Mouse (Mus musculus): ENCODE data around the gene Tgfb1. TPM values are rescaled to one million over a fixed set of nuclear protein-coding genes. Genes with fewer than 3 reads are reported as not detected.
"Not testable (repeated sequence)": the region's sequence is repeated elsewhere in the genome, so short reads cannot be mapped to it uniquely, and the experiment has no call there.

Tgfb1 gene
- polyA plus RNA-seq, 1 experiment from 2014 or later = 4.8 TPM

GRCm38 (mm10) chr7:25712801-25713200, 26.0 kb downstream of the Tgfb1 start:
- Histone ChIP-seq H3K9me3 (no peaks in the 10 kb centered on the region), H3K4me1 (peaks cover 48% of the 10 kb centered on the region), H3K36me3 (peaks cover 42% of the 10 kb centered on the region), H3K27me3 (ENCODE audit: insufficient read depth, poor library complexity, severe bottlenecking) (no peaks in the 10 kb centered on the region), H3K27ac (0 out of 2 replicates have a peak overlapping the region, but pooled peaks have one; percentile 87), H3K4me3 (no peak overlapping the region)
- WGBS = 83% methylated on average over 9 of the region's 9 CpGs
- DNase-seq (ENCODE audit: low spot score) = no peak

DNA sequence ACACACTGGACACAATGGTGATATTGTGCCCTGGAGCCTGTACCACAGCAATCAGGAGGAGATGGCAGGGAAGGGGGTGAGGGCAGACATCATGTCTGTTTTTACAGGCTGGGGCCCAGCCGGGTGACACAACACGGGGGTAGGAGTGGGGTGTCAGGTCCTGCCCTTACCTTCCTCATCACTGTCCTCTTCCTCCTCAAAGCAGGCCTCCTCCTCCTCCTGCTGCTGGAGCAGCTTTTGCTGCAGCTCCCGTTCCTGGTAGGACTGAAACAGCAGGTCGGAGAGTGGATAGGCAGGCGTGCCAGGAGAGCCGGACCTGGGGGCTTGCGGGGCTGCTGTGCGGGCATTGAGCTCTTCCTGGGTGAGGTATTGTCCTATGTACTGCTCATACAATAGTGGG, 27.8 kb downstream of the Tgfb1 start:
- DNase-seq (ENCODE audit: low spot score) = no peak
- H3K36me3 ChIP-seq = peaks cover 42% of the 10 kb centered on the region
- no peak overlapping the region for H3K4me3 ChIP-seq
- H3K4me1 ChIP-seq = peaks cover 49% of the 10 kb centered on the region
- no peaks in the 10 kb centered on the region for H3K27me3 ChIP-seq (ENCODE audit: insufficient read depth, poor library complexity, severe bottlenecking)
- 95% methylated on average over 8 of the region's 8 CpGs for WGBS
- H3K9me3 ChIP-seq = no peaks in the 10 kb centered on the region
- no peak overlapping the region for H3K27ac ChIP-seq

- H3K4me1 ChIP-seq = peaks cover 37% of the 10 kb centered on the region
- no peak overlapping the region for H3K27ac ChIP-seq
- H3K9me3 ChIP-seq = no peaks in the 10 kb centered on the region
- 95% methylated on average over 22 of the region's 22 CpGs for WGBS
- no peaks in the 10 kb centered on the region for H3K27me3 ChIP-seq (ENCODE audit: insufficient read depth, poor library complexity, severe bottlenecking)
- DNase-seq (ENCODE audit: low spot score) = no peak
- H3K4me3 ChIP-seq = no peak overlapping the region
- H3K36me3 ChIP-seq = peaks cover 51% of the 10 kb centered on the region
Observed at GRCm38 (mm10) chr7:25715731-25716271, 29.0 kb downstream of the Tgfb1 start.

DNA sequence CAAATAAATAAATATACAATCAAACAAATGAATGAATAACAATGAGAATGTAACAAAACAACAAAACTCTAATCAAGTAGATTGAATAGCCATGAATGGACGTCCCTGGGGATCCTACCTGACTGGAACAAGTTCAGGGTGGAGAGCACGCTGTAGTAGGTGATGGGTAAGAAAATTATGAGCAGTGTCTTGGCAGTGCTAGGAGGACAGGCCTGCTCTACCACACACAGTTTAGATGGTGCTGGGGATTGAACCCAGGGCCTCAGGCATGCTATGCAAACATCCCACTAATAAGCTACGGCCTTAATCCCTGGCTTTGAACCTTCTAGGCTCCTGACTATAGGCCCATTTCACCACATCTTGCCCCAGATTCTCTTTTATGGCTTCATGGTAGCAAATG, 30.7 kb downstream of the Tgfb1 start:
- peaks cover 62% of the 10 kb centered on the region for H3K36me3 ChIP-seq
- DNase-seq (ENCODE audit: low spot score) = no peak
- H3K27me3 ChIP-seq (ENCODE audit: insufficient read depth, poor library complexity, severe bottlenecking) = no peaks in the 10 kb centered on the region
- 97% methylated on average over 3 of the region's 3 CpGs for WGBS
- H3K4me1 ChIP-seq = peaks cover 20% of the 10 kb centered on the region
- H3K9me3 ChIP-seq = no peaks in the 10 kb centered on the region
- peak overlapping the region; percentile 78; the same call in 1 of the 2 replicates for H3K4me3 ChIP-seq
- no peak overlapping the region for H3K27ac ChIP-seq

DNA sequence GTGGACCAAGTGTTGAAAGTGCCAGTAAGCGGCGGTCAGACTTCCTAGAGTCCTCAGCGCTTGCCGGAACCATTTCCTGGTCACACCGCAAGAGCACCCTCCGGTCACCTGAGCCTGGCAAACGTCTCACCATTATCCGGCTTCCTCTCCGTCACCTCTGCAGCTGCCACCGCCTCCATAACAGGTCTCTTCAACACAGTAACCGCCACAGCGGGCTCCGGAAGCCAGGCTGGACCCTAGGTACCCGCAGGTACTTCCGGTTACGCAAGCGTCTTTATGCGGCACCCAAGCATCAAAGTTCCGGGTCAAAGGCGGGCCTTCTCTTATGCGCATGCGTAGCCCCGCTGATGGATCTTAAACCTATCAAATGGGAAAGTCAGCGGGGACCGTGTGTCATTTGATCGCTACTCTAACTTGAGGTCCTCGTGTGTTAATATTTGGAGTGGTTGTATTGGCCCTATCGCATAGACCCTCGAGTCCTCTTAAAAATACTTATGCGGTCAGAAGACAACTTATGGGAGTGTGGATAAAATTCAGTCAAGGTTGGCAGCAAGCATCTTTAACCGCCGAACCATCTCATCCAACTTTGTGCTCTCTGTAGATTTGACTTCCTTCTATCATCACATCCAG, 32.1 kb downstream of the Tgfb1 start, which contains the start of gene Ccdc97:
Gene Ccdc97, minus strand, starts transcription at position 301 of the 630 bp plus-strand sequence.
- WGBS = 4% methylated on average over 32 of the region's 32 CpGs
- peak within 1 kb of the TSS; percentile 78 for H3K4me3 ChIP-seq
- no peaks in the 10 kb centered on the region for H3K9me3 ChIP-seq
- H3K27ac ChIP-seq = peak within 1 kb of the TSS; percentile 90
- DNase-seq (ENCODE audit: low spot score) = peak; percentile 96
- no peaks in the 10 kb centered on the region for H3K27me3 ChIP-seq (ENCODE audit: insufficient read depth, poor library complexity, severe bottlenecking)
- peaks cover 62% of the 10 kb centered on the region for H3K36me3 ChIP-seq
- peaks cover 14% of the 10 kb centered on the region for H3K4me1 ChIP-seq

GRCm38 (mm10) chr7:25719761-25720610, 33.2 kb downstream of the Tgfb1 start:
- 61% methylated on average over 10 of the region's 10 CpGs for WGBS
- H3K9me3 ChIP-seq = no peaks in the 10 kb centered on the region
- no peak overlapping the region for H3K4me3 ChIP-seq
- peaks cover 14% of the 10 kb centered on the region for H3K4me1 ChIP-seq
- DNase-seq (ENCODE audit: low spot score) = no peak
- no peak overlapping the region for H3K27ac ChIP-seq
- no peaks in the 10 kb centered on the region for H3K27me3 ChIP-seq (ENCODE audit: insufficient read depth, poor library complexity, severe bottlenecking)
- peaks cover 62% of the 10 kb centered on the region for H3K36me3 ChIP-seq

- Histone ChIP-seq H3K36me3 (peaks cover 62% of the 10 kb centered on the region), H3K27me3 (ENCODE audit: insufficient read depth, poor library complexity, severe bottlenecking) (no peaks in the 10 kb centered on the region), H3K9me3 (no peaks in the 10 kb centered on the region), H3K4me3 (no peak overlapping the region), H3K27ac (no peak overlapping the region), H3K4me1 (peaks cover 14% of the 10 kb centered on the region)
- WGBS = 89% methylated on average over 5 of the region's 5 CpGs
- no peak for DNase-seq (ENCODE audit: low spot score)
Observed at GRCm38 (mm10) chr7:25720760-25721159, 34.0 kb downstream of the Tgfb1 start.

DNA sequence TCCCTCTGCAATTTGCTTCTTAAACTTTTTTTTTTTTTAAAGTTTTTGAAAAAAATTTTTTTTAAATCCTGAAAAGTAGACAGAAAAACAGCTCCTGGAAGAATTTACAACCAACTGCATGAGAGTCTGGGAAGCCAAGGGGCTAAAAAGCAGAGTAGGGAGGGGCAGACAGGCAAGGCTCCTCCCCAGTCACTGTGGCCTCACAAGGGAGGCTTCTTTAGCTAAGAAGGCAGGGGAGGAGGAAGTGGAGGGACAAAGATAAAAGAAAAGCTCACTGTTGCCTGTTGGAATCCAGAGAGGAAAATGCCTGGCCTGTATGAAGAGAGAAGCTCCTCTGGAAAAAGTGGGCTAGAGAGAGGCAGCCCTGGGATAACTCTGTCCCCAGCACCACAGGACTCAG, 35.0 kb downstream of the Tgfb1 start:
- not testable (repeated sequence) for H3K4me3 ChIP-seq; H3K27me3 ChIP-seq (ENCODE audit: insufficient read depth, poor library complexity, severe bottlenecking); H3K27ac ChIP-seq; H3K9me3 ChIP-seq; DNase-seq (ENCODE audit: low spot score)
- H3K4me1 ChIP-seq = peaks cover 14% of the 10 kb centered on the region
- peaks cover 65% of the 10 kb centered on the region for H3K36me3 ChIP-seq

GRCm38 (mm10) chr7:25725886-25726285, 39.1 kb downstream of the Tgfb1 start:
- no peak for DNase-seq (ENCODE audit: low spot score)
- Histone ChIP-seq H3K36me3 (peaks cover 92% of the 10 kb centered on the region), H3K27ac (no peak overlapping the region), H3K4me1 (no peaks in the 10 kb centered on the region; the same call in 1 of the 2 replicates), H3K4me3 (no peak overlapping the region), H3K27me3 (ENCODE audit: insufficient read depth, poor library complexity, severe bottlenecking) (no peaks in the 10 kb centered on the region), H3K9me3 (no peaks in the 10 kb centered on the region)
- 86% methylated on average over 19 of the region's 19 CpGs for WGBS

DNA sequence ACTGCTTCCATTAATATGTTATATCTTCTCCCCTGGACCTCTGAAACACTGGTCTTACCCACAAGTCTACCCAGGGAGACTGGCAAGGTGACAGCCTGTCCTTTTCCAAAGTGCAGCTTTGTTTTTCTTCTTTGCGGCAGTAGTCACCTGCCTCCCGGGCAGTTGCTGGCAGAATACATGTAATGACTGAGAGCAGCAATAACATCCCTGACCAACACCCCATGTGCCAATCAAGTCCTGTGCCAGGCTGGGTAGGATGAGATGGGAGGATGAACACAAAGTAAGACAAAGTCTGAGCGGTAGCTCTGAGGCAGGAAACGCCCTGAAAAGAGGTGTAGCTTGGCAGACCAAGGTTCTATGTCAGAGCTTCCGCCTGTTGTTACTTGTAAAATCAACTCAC, 41.0 kb downstream of the Tgfb1 start:
- Histone ChIP-seq H3K9me3 (no peaks in the 10 kb centered on the region), H3K27me3 (ENCODE audit: insufficient read depth, poor library complexity, severe bottlenecking) (no peaks in the 10 kb centered on the region), H3K36me3 (peaks cover 95% of the 10 kb centered on the region), H3K4me3 (no peak overlapping the region), H3K4me1 (no peaks in the 10 kb centered on the region; the same call in 1 of the 2 replicates), H3K27ac (no peak overlapping the region)
- DNase-seq (ENCODE audit: low spot score) = no peak
- 91% methylated on average over 5 of the region's 5 CpGs for WGBS

- H3K36me3 ChIP-seq = peaks cover 94% of the 10 kb centered on the region
- H3K4me1 ChIP-seq = no peaks in the 10 kb centered on the region; the same call in 1 of the 2 replicates
- WGBS = 66% methylated on average over 2 of the region's 2 CpGs
Observed at GRCm38 (mm10) chr7:25729396-25729795, 42.6 kb downstream of the Tgfb1 start.

DNA sequence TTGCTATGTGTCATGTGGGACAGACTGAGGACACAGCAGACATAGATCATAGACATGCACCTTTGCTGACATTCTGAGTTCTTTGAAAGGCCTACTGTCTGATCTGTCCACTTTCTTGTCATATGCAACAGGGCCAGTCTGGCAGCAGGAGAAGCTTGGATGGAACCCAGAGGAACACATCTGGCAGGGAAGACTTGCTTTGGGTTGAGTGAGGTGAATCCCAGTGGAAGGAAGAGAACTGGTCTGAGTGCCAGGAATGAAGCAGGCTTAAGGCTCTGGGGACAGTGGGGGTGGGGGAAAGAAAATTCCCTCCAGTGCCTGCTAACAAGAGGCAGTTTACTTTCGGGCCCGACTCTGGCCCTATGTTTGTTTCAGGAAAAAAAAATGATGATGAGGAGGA, 43.1 kb downstream of the Tgfb1 start:
- no peaks in the 10 kb centered on the region for H3K27me3 ChIP-seq (ENCODE audit: insufficient read depth, poor library complexity, severe bottlenecking)
- DNase-seq (ENCODE audit: low spot score) = no peak
- 91% methylated on average over 2 of the region's 2 CpGs for WGBS
- no peak overlapping the region for H3K4me3 ChIP-seq
- H3K9me3 ChIP-seq = no peaks in the 10 kb centered on the region
- peaks cover 94% of the 10 kb centered on the region for H3K36me3 ChIP-seq
- no peak overlapping the region for H3K27ac ChIP-seq
- no peaks in the 10 kb centered on the region; the same call in 1 of the 2 replicates for H3K4me1 ChIP-seq

More at GRCm38 (mm10) chr7:25729396-25729795, 42.6 kb downstream of the Tgfb1 start:
- Histone ChIP-seq H3K9me3 (no peaks in the 10 kb centered on the region), H3K27me3 (ENCODE audit: insufficient read depth, poor library complexity, severe bottlenecking) (no peaks in the 10 kb centered on the region), H3K4me3 (no peak overlapping the region), H3K27ac (no peak overlapping the region)
- no peak for DNase-seq (ENCODE audit: low spot score)

Measured in heart, embryonic 10.5 days (tissue).